Mouse (Mus musculus) kidney, adult 2 months (tissue): ENCODE data around the gene Nmrk1.

ENCODE experiments used
- CTCF ChIP-seq: fragments of 200-500 bp; conservative IDR thresholded peaks from 2 replicates; pipeline ENCODE4 v1.5.1; 2011; ENCODE audit warnings: low read depth, mild to moderate bottlenecking, control low read depth, low read length, moderate library complexity, mixed read lengths; ENCODE audit not compliant: insufficient read depth, insufficient read length
- POLR2A ChIP-seq: fragments of 200-500 bp; IDR thresholded peaks from one replicate; pipeline ENCODE4 v1.6.1; 2011; ENCODE audit warnings: low read depth, low read length, control low read depth

- TF ChIP-seq CTCF (no peak), POLR2A (no peak)
Observed at GRCm38 (mm10) chr19:18654984-18655383, 23.2 kb downstream of the Nmrk1 start.
